Mouse (Mus musculus) embryonic facial prominence, embryonic 11.5 days (tissue): ENCODE results near the gene Gck. TPM values are rescaled to one million over a fixed set of nuclear protein-coding genes. Genes with fewer than 3 reads are reported as not detected.
A peak's percentile ranks its signal among the peaks of the same experiment; 100 is the strongest.

Experiments used
- ATAC-seq: fragments of 200-750 bp; cut with Nextera tagmentation; replicated peaks from 2 replicates; pipeline ENCODE4 v1.8.0; 2017; ENCODE audit warnings: low read depth; ENCODE audit not compliant: insufficient number of reproducible peaks, low FRiP score, low TSS enrichment
- DNase-seq: peaks from one replicate; pipeline ENCODE4 v3.0.0-alpha.2; 2015; ENCODE audit warnings: low spot score
- H3K27ac ChIP-seq: fragments of 300-500 bp; sonication (generic); replicated peaks from 2 replicates; pipeline ENCODE4 v1.5.1; 2014; ENCODE audit warnings: mild to moderate bottlenecking, low read depth, low read length, control low read depth
- H3K27me3 ChIP-seq: fragments of 300-500 bp; sonication (generic); 2 replicates; pipeline ENCODE4 v1.6.1; 2014; ENCODE audit warnings: mild to moderate bottlenecking, low read length, moderate library complexity, mixed read lengths; ENCODE audit not compliant: control insufficient read depth, insufficient read depth
- H3K36me3 ChIP-seq: fragments of 300-500 bp; sonication (generic); replicated peaks from 2 replicates; pipeline ENCODE4 v1.6.1; 2014; ENCODE audit warnings: low read depth, mild to moderate bottlenecking, low read length, moderate library complexity, mixed read lengths; ENCODE audit not compliant: control insufficient read depth, insufficient read depth
- H3K4me1 ChIP-seq: fragments of 300-500 bp; sonication (generic); 2 replicates; pipeline ENCODE4 v1.6.1; 2014; ENCODE audit warnings: low read length, mixed read lengths; ENCODE audit not compliant: control insufficient read depth, insufficient read depth
- H3K4me2 ChIP-seq: fragments of 300-500 bp; sonication (generic); 2 replicates; pipeline ENCODE4 v1.6.1; 2014; ENCODE audit warnings: low read depth, mild to moderate bottlenecking, control low read depth, low read length, moderate library complexity
- H3K4me3 ChIP-seq: fragments of 300-500 bp; sonication (generic); 2 replicates; pipeline ENCODE4 v1.5.1; 2014; ENCODE audit warnings: low read depth, low read length, control low read depth
- H3K9ac ChIP-seq: fragments of 300-500 bp; sonication (generic); replicated peaks from 2 replicates; pipeline ENCODE4 v1.6.1; 2014; ENCODE audit warnings: mild to moderate bottlenecking, control low read depth, low read length
- H3K9me3 ChIP-seq: fragments of 300-500 bp; sonication (generic); replicated peaks from 2 replicates; pipeline ENCODE4 v1.6.1; 2016; ENCODE audit warnings: mild to moderate bottlenecking, low read length, inconsistent platforms, mixed read lengths; ENCODE audit not compliant: control insufficient read depth
- WGBS: fragments of 180-500 bp; shearing (Covaris S2); extraction: QIAGEN DNeasy Blood & Tissue Kit; methylation state at CpG from one replicate; pipeline ENCODE4 v1.1.7; 2014; 5-methylcytosine and 5-hydroxymethylcytosine counted together
- polyA plus RNA-seq: library from polyadenylated mRNA; unstranded; fragments of >200 nt; fragmentation: Nextera tagmentation; extraction: Ambion mirVana; gene quantifications from 2 replicates; pipeline ENCODE4 v1.2.1, GENCODE M21; 2014

Gck gene
- polyA plus RNA-seq, 1 experiment from 2014 or later, result 2.2 TPM

DNA sequence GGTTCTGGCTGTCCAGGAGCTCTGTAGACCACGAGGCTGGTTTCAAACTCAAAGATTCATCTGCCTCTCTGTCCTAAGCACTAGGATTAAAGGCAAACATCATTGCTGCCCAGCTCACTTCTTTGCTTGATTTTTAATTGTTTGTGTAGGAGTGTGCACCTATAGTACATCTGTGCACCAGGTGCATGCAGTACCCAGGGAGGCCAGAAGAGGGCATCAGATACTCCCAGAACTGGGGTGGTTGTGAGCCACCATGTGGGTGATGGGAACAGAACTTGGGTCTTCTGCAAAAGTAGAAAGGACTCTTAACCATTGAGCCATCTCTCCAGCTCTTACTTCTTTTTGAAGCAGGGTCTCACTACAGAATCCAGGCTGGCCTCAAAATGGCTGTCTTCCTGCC, 91.2 kb downstream of the Gck start:
- no peak for DNase-seq
- Histone ChIP-seq H3K9me3 (no peaks in the 10 kb centered on the region), H3K27ac (no peak overlapping the region), H3K4me3 (no peak overlapping the region), H3K36me3 (no peaks in the 10 kb centered on the region), H3K4me2 (no peak overlapping the region), H3K27me3 (peaks cover 5% of the 10 kb centered on the region), H3K9ac (no peak overlapping the region), H3K4me1 (peaks cover 2% of the 10 kb centered on the region; the same call in 1 of the 2 replicates)
- no peak for ATAC-seq
- WGBS, result 65% methylated on average over 1 of the region's 1 CpGs

DNA sequence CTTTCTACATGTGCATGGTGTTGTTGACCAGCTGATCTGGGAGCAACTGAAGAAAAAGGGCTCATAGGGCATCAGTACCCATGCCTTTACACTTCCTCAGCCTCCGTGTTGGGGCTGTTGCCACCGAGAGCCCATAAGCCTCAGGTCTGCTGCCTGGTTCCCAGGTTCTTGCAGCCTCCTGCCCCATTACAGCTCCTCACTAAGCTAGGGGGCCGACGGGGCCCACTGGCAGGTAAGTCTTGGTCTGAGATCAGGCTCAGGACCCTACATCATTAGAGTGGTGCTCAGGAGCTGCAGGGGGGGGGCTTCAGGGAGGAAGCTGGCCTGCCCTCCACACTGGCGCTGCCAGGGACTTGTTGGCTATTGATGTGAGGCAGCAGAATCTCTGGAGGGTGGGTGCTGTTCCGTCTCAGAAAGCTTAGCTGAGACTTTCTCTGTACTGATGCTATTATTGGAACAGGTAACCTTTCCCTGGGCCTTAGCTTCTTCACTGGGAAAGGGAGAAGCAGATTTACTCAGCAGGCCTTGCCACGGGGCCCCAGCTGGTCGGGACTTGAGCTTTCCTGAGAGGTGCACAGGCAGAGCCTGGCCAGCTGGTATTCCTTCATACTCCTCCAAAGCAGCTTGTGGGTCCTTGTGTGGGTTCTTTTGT, 93.3 kb downstream of the Gck start:
- no peak overlapping the region for H3K27ac ChIP-seq
- H3K4me2 ChIP-seq, result no peak overlapping the region
- no peaks in the 10 kb centered on the region for H3K9me3 ChIP-seq
- peaks cover 5% of the 10 kb centered on the region; the same call in 1 of the 2 replicates for H3K27me3 ChIP-seq
- H3K4me1 ChIP-seq, result no peaks in the 10 kb centered on the region
- ATAC-seq, result no peak
- DNase-seq, result no peak
- no peaks in the 10 kb centered on the region for H3K36me3 ChIP-seq
- 86% methylated on average over 8 of the region's 8 CpGs for WGBS
- no peak overlapping the region for H3K4me3 ChIP-seq
- H3K9ac ChIP-seq, result no peak overlapping the region

- Histone ChIP-seq H3K4me2 (no peak overlapping the region), H3K36me3 (no peaks in the 10 kb centered on the region), H3K9ac (no peak overlapping the region), H3K4me1 (no peaks in the 10 kb centered on the region), H3K4me3 (no peak overlapping the region), H3K27me3 (peaks cover 2% of the 10 kb centered on the region; the same call in 1 of the 2 replicates), H3K9me3 (no peaks in the 10 kb centered on the region), H3K27ac (no peak overlapping the region)
- DNase-seq (peak; percentile 20), ATAC-seq (no peak)
- 37% methylated on average over 7 of the region's 7 CpGs for WGBS
These were observed 94.0 kb downstream of the Gck start for GRCm38 (mm10) chr11:5855902-5856301.

DNA sequence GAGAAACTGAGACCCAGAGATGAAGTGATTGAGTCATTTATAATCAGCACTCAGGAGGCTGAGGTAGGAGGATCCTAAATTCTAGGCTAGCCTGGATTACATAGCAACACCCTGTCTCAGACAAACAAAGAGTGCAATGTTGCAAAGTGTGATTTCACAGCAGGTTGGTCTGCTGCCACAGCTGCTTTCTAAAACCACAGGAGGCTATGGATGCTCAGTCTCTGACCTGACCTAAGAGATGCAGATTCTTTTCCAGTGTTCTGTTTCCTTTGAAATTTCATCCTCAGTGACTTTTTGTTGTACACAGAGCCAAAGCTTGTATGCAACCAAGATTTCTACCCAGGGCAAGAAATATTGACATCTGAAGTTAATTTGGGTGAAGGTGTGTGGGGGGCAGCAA, 94.4 kb downstream of the Gck start:
- ATAC-seq, result no peak
- H3K27ac ChIP-seq, result no peak overlapping the region

DNA sequence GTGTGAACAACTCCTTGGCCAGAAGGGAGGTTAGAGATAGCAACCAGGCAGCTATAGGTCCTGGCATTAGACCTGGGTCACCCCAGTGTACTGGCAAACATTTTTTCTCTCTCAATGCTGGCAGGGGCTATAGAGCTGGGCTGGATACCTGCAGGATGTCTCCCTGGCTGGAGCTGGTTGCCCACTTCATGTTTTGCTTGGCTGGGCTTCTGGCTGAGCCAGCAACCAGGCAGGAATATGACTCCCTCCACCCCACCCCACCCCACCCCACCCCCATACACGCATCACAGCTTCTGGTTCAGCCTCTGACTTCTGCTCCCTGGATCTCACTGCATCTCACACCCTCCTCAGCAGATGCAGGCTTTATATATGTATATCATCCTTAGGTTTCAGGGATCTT, 97.6 kb downstream of the Gck start:
- DNase-seq, result no peak
- ATAC-seq, result no peak
- WGBS, result 61% methylated on average over 1 of the region's 1 CpGs
- Histone ChIP-seq H3K9ac (no peak overlapping the region; the same call in 1 of the 2 replicates), H3K27ac (no peak overlapping the region), H3K9me3 (no peaks in the 10 kb centered on the region), H3K4me1 (no peaks in the 10 kb centered on the region), H3K4me2 (no peak overlapping the region), H3K27me3 (no peaks in the 10 kb centered on the region), H3K4me3 (no peak overlapping the region), H3K36me3 (no peaks in the 10 kb centered on the region)

More for the DNA sequence above, 94.4 kb downstream of the Gck start:
- Histone ChIP-seq H3K36me3 (no peaks in the 10 kb centered on the region), H3K4me1 (no peaks in the 10 kb centered on the region), H3K4me3 (no peak overlapping the region), H3K27me3 (0 out of 2 replicates have a peak, but pooled peaks cover 2% of the 10 kb centered on the region), H3K4me2 (no peak overlapping the region), H3K9me3 (no peaks in the 10 kb centered on the region), H3K9ac (no peak overlapping the region)
- DNase-seq, result no peak

DNA sequence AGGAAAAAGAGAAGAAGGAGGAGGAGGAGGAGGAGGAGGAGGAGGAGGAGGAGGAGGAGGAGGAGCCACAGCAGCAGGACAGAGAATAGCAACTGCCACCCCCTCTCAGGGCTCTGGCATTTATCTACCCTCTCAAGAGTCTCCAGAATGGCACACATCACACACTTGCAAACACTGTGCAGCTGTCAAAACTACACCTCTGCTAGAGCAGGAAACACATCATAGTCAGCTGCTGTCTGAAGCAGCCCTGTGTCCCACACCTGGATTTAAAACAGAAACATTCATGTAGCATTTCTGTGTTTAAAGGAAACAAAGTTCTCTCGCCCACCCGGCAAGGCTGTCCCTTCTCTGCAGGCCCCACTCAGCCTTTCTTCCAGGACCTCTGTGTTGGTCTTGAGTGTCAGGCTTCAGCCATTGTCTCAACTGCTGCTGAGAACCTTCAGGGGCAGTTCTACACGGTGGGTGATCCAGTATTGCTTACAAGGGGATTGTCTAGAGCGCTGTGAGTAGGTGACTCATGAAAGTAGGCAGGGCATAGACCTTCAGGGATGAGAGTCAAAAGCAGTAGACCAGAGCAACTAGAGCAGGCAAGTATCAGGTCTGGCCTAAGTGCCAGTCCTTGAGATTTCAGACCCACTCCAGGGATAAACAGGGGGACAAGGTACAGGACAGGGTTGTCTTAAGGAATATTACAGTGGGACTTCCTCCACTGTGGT, 98.7 kb downstream of the Gck start:
- H3K4me2 ChIP-seq, result no peak overlapping the region
- no peak overlapping the region for H3K27ac ChIP-seq
- no peak for DNase-seq
- H3K9me3 ChIP-seq, result no peaks in the 10 kb centered on the region
- H3K9ac ChIP-seq, result no peak overlapping the region
- no peaks in the 10 kb centered on the region for H3K36me3 ChIP-seq
- 54% methylated on average over 4 of the region's 4 CpGs for WGBS
- H3K27me3 ChIP-seq, result no peaks in the 10 kb centered on the region
- no peaks in the 10 kb centered on the region for H3K4me1 ChIP-seq
- no peak for ATAC-seq
- no peak overlapping the region for H3K4me3 ChIP-seq

Other genes with a start within 250 kb of the Gck start
- gene Mrps24, start 234.4 kb downstream of the Gck start, polyA plus RNA-seq, result 170 and 176 TPM in 2 replicates
- gene Urgcp, start 187.7 kb downstream of the Gck start, polyA plus RNA-seq, result 9.4 and 10.1 TPM in 2 replicates
- 121 and 126 TPM in 2 replicates for gene Dbnl, start 161.6 kb downstream of the Gck start, polyA plus RNA-seq
- 9.7 and 10.6 TPM in 2 replicates for gene Pgam2, start 146.3 kb downstream of the Gck start, polyA plus RNA-seq
- 7.0 and 7.1 TPM in 2 replicates for gene Polm, start 112.1 kb downstream of the Gck start, polyA plus RNA-seq
- 8.3 and 10.3 TPM in 2 replicates for gene Aebp1, start 88.1 kb downstream of the Gck start, polyA plus RNA-seq
- gene Pold2, start 71.8 kb downstream of the Gck start, polyA plus RNA-seq, result 101 and 105 TPM in 2 replicates
- 7.6 and 25.4 TPM in 2 replicates for gene Myl7, start 51.3 kb downstream of the Gck start, polyA plus RNA-seq
- 30.1 and 31.4 TPM in 2 replicates for gene Ykt6, start 5.6 kb upstream of the Gck start, polyA plus RNA-seq
- gene Camk2b, start 116.3 kb upstream of the Gck start, polyA plus RNA-seq, result 1.6 and 1.7 TPM in 2 replicates
- 0.36 and 0.61 TPM in 2 replicates for gene A730071L15Rik, start 249.9 kb upstream of the Gck start, polyA plus RNA-seq